Mouse (Mus musculus) heart, embryonic 14.5 days (tissue): ENCODE measurements at regions not wholly inside any gene's neighbourhood (a gene's known extent, or its start where the extent isn't known, plus 50 kb on each side); places are given as distances from the start of the nearest gene placed in this dataset.

Source experiments
- ATAC-seq: fragments of 200-750 bp; cut with Nextera tagmentation; 2 replicates; pipeline ENCODE4 v1.8.0; 2017; ENCODE audit warnings: low read depth, moderate TSS enrichment; ENCODE audit not compliant: insufficient number of reproducible peaks, insufficient read depth, low FRiP score
- H3K27ac ChIP-seq, 2 experiments: fragments of 200-500 bp in 1 of 2; fragments of 300-500 bp in 1 of 2; sonication (generic) in 1 of 2; replicated peaks in 1 of 2; 2 replicates each; pipeline ENCODE4 v1.5.1; 2012 to 2014; ENCODE audit warnings: low read depth in 2 of 2, low read length in 2 of 2, control low read depth in 1 of 2, mild to moderate bottlenecking in 1 of 2, mixed read lengths in 1 of 2; ENCODE audit not compliant: control insufficient read depth in 1 of 2, insufficient read depth in 1 of 2
- H3K27me3 ChIP-seq: fragments of 300-500 bp; sonication (generic); 2 replicates; pipeline ENCODE4 v1.6.1; 2014; ENCODE audit warnings: mild to moderate bottlenecking, low read length, control low read depth; ENCODE audit not compliant: control insufficient read depth, insufficient read depth
- H3K36me3 ChIP-seq: fragments of 300-500 bp; sonication (generic); 2 replicates; pipeline ENCODE4 v1.6.1; 2014; ENCODE audit warnings: mild to moderate bottlenecking, control low read depth, low read length, mixed read lengths; ENCODE audit not compliant: control insufficient read depth, insufficient read depth
- H3K4me1 ChIP-seq, 2 experiments: fragments of 200-500 bp in 1 of 2; fragments of 300-500 bp in 1 of 2; sonication (generic) in 1 of 2; 2 replicates each; pipeline ENCODE4 v1.6.1; 2012 to 2014; ENCODE audit warnings: low read length in 2 of 2, control low read depth in 1 of 2, mixed read lengths in 1 of 2; ENCODE audit not compliant: control insufficient read depth in 2 of 2, insufficient read depth in 2 of 2
- H3K4me2 ChIP-seq: fragments of 300-500 bp; sonication (generic); 2 replicates; pipeline ENCODE4 v1.6.1; 2014; ENCODE audit warnings: mild to moderate bottlenecking, low read length
- H3K4me3 ChIP-seq, 2 experiments: fragments of 200-500 bp in 1 of 2; fragments of 300-500 bp in 1 of 2; sonication (generic) in 1 of 2; 2 replicates each; pipeline ENCODE4 v1.5.1; 2012 to 2014; ENCODE audit warnings: low read length in 2 of 2, mild to moderate bottlenecking in 2 of 2, control low read depth in 1 of 2, low read depth in 1 of 2, moderate library complexity in 1 of 2; ENCODE audit not compliant: control insufficient read depth in 1 of 2, insufficient read depth in 1 of 2
- H3K9ac ChIP-seq: fragments of 300-500 bp; sonication (generic); 2 replicates; pipeline ENCODE4 v1.6.1; 2014; ENCODE audit warnings: mild to moderate bottlenecking, low read length
- H3K9me3 ChIP-seq: fragments of 300-500 bp; sonication (generic); 2 replicates; pipeline ENCODE4 v1.6.1; 2016; ENCODE audit warnings: low read length, control low read depth; ENCODE audit not compliant: control insufficient read depth
- WGBS: fragments of 180-500 bp; shearing (Covaris S2); extraction: QIAGEN DNeasy Blood & Tissue Kit; methylation state at CpG from one replicate; pipeline ENCODE4 v1.1.7; 2014; 5-methylcytosine and 5-hydroxymethylcytosine counted together

- H3K9ac ChIP-seq = no peak overlapping the region
- H3K27me3 ChIP-seq = no peaks in the 10 kb centered on the region
- H3K4me1 ChIP-seq = no peaks in the 10 kb centered on the region
- H3K4me2 ChIP-seq = no peak overlapping the region
- WGBS = 72% methylated on average over 8 of the region's 8 CpGs
- no peaks in the 10 kb centered on the region for H3K36me3 ChIP-seq
- ATAC-seq = no peak
- H3K27ac ChIP-seq = no peak overlapping the region
- peaks cover 5% of the 10 kb centered on the region; the same call in 1 of the 2 replicates for H3K9me3 ChIP-seq
- no peak overlapping the region for H3K4me3 ChIP-seq
Observed at GRCm38 (mm10) chr14:67582201-67582782, 1573.3 kb upstream of the Gulo start.

GRCm38 (mm10) chr14:67574346-67574949 is 1565.4 kb upstream of the Gulo start:
- Histone ChIP-seq H3K4me1 (no peaks in the 10 kb centered on the region), H3K9me3 (peaks cover 5% of the 10 kb centered on the region; the same call in 1 of the 2 replicates), H3K27me3 (no peaks in the 10 kb centered on the region), H3K36me3 (no peaks in the 10 kb centered on the region), H3K9ac (no peak overlapping the region), H3K4me2 (no peak overlapping the region), H3K4me3 (no peak overlapping the region), H3K27ac (no peak overlapping the region)
- ATAC-seq = no peak
- whole genome bisulfite sequencing = 72% methylated on average over 7 of the region's 7 CpGs

DNA sequence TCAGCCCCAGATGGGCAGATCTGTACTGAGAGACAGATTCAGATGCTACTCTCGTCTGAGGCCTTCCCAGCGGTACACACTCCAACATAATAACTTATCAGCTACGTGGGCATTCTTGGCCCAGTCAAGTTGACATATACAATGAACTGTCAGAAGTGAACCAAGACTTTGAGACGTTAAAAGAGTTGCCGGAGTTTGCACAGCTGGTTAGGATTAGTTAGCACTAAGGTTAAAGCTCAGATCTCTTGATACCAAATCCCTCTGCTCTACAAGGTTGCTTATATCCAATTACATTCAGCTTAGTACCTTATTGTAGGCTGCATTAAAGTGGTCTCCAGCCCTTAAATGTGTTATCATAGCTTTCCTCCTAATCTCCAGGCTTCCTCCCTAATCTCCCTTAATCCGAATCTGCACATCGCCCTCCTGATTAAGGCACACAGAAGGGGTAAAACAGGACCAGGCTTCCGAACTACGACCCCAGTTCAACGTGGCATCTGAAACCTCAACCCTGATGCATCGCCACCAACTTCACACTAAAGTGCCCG is 1564.5 kb upstream of the Gulo start:
- WGBS = 60% methylated on average over 12 of the region's 12 CpGs
- Histone ChIP-seq H3K9ac (no peak overlapping the region), H3K4me2 (no peak overlapping the region), H3K27me3 (no peaks in the 10 kb centered on the region), H3K27ac (no peak overlapping the region), H3K36me3 (no peaks in the 10 kb centered on the region), H3K9me3 (no peaks in the 10 kb centered on the region), H3K4me3 (no peak overlapping the region), H3K4me1 (no peaks in the 10 kb centered on the region)
- ATAC-seq = no peak

- Histone ChIP-seq H3K4me1 (no peaks in the 10 kb centered on the region), H3K27ac (no peak overlapping the region), H3K36me3 (no peaks in the 10 kb centered on the region), H3K4me3 (no peak overlapping the region), H3K9ac (no peak overlapping the region), H3K9me3 (no peaks in the 10 kb centered on the region), H3K27me3 (no peaks in the 10 kb centered on the region), H3K4me2 (no peak overlapping the region)
- ATAC-seq = no peak
- 71% methylated on average over 17 of the region's 17 CpGs for WGBS
Observed at GRCm38 (mm10) chr14:67569744-67570322, 1560.8 kb upstream of the Gulo start.

DNA sequence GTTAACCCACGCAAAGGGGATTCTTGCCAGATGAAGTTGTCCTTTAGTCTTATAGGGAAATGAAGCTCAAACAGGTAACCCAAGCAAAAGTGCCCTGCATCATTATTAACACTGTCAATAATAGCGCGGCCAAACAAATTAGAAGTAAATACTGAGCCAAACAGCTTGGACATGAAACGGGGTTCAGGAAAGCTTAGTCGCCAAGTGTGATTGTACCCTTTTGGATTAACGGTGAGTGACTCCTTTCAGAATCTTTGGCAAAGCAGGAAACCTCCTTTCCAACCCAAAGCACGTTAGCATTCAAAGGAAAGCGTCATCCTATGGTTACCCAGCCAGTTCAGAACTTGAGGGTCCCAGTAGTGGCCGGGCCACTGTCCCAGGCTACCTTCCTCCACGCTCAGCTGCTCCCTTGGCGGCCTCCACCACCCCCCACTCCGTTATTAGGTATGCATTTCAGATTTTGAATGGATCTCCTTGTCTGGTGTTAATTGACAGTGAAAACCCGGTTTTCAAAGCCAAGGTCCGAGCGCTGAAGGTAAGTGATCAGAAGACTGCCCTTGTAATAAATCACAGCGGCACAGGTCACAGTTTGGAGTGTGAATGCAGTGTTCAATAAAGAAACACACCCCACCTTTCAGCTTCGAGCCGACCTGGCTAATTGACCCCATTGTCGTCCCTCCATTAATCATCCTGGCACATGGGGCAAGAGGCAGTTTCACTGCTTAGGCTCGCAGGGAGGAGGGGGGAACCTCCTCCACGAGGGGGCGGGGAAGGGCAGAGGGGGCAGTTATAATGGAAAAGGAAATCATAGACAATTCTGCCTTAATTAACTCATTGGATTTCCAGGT is 1560.1 kb upstream of the Gulo start:
- no peaks in the 10 kb centered on the region for H3K9me3 ChIP-seq
- H3K27ac ChIP-seq = no peak overlapping the region
- H3K27me3 ChIP-seq = no peaks in the 10 kb centered on the region
- WGBS = 60% methylated on average over 22 of the region's 22 CpGs
- no peaks in the 10 kb centered on the region for H3K36me3 ChIP-seq
- no peak for ATAC-seq
- H3K4me2 ChIP-seq = no peak overlapping the region
- H3K4me1 ChIP-seq = no peaks in the 10 kb centered on the region
- H3K4me3 ChIP-seq = no peak overlapping the region
- H3K9ac ChIP-seq = no peak overlapping the region

- 85% methylated on average over 7 of the region's 7 CpGs for WGBS
- Histone ChIP-seq H3K27me3 (no peaks in the 10 kb centered on the region), H3K9me3 (no peaks in the 10 kb centered on the region), H3K4me2 (no peak overlapping the region), H3K4me3 (no peak overlapping the region), H3K9ac (no peak overlapping the region), H3K27ac (no peak overlapping the region), H3K36me3 (no peaks in the 10 kb centered on the region), H3K4me1 (no peaks in the 10 kb centered on the region)
- no peak for ATAC-seq
Observed at GRCm38 (mm10) chr14:67554897-67555296, 1545.9 kb upstream of the Gulo start.

GRCm38 (mm10) chr14:67550462-67551185 is 1541.6 kb upstream of the Gulo start:
- peaks cover 14% of the 10 kb centered on the region for H3K9me3 ChIP-seq
- ATAC-seq = no peak
- H3K4me3 ChIP-seq = no peak overlapping the region
- no peak overlapping the region for H3K9ac ChIP-seq
- H3K4me2 ChIP-seq = no peak overlapping the region
- 72% methylated on average over 6 of the region's 6 CpGs for WGBS
- H3K27me3 ChIP-seq = no peaks in the 10 kb centered on the region
- H3K4me1 ChIP-seq = no peaks in the 10 kb centered on the region
- no peaks in the 10 kb centered on the region for H3K36me3 ChIP-seq
- H3K27ac ChIP-seq = no peak overlapping the region
